Mouse (Mus musculus) bone marrow, adult 2 months (tissue): ENCODE data around the gene Fez2. TPM values are rescaled to one million over a fixed set of nuclear protein-coding genes. Genes with fewer than 3 reads are reported as not detected.

Source experiments
- H3K27ac ChIP-seq: fragments of 200-500 bp; 2 replicates; pipeline ENCODE4 v1.5.1; 2012; ENCODE audit warnings: low read depth, mild to moderate bottlenecking, control low read depth, inconsistent platforms, low read length; ENCODE audit not compliant: control insufficient read depth, poor library complexity, insufficient read depth
- H3K4me1 ChIP-seq: fragments of 200-500 bp; 2 replicates; pipeline ENCODE4 v1.6.1; 2011; ENCODE audit warnings: low read length; ENCODE audit not compliant: control insufficient read depth, insufficient read depth
- H3K4me3 ChIP-seq: fragments of 200-500 bp; replicated peaks from 2 replicates; pipeline ENCODE3; 2011; ENCODE audit warnings: mild to moderate bottlenecking, low read depth, low read length, control low read depth; ENCODE audit not compliant: control insufficient read depth
- CTCF ChIP-seq: fragments of 200-500 bp; IDR thresholded peaks from 2 replicates; pipeline ENCODE4 v1.5.1; 2011; ENCODE audit warnings: low read length, control low read depth; ENCODE audit not compliant: control insufficient read depth, insufficient read depth
- POLR2A ChIP-seq: fragments of 200-500 bp; IDR thresholded peaks from 2 replicates; pipeline ENCODE4 v1.6.1; 2011; ENCODE audit warnings: low read depth, mild to moderate bottlenecking, control low read depth, low read length, borderline replicate concordance; ENCODE audit not compliant: control insufficient read depth
- WGBS: fragments of 180-500 bp; shearing (Covaris S2); methylation state at CpG from one replicate; pipeline ENCODE4 v1.1.7; 2018; 5-methylcytosine and 5-hydroxymethylcytosine counted together
- polyA plus RNA-seq: library from polyadenylated mRNA; stranded (reverse); fragments of >200 nt; gene quantifications from 2 replicates; pipeline ENCODE4 v1.2.4, GENCODE M21; 2011; ENCODE audit warnings: low replicate concordance; ENCODE audit not compliant: missing spikeins, insufficient read depth, insufficient read length

Fez2 gene
- polyA plus RNA-seq, 1 experiment = 14.9 TPM

GRCm38 (mm10) chr17:78370445-78370844, 47.5 kb downstream of the Fez2 start:
- WGBS = 69% methylated on average over 1 of the region's 1 CpGs
- Histone ChIP-seq H3K27ac (no peak overlapping the region), H3K4me3 (no peak overlapping the region), H3K4me1 (peaks cover 2% of the 10 kb centered on the region; the same call in 1 of the 2 replicates)
- TF ChIP-seq POLR2A (no peak), CTCF (no peak)

GRCm38 (mm10) chr17:78368481-78368880, 49.5 kb downstream of the Fez2 start:
- Histone ChIP-seq H3K4me3 (no peak overlapping the region), H3K4me1 (no peaks in the 10 kb centered on the region; the same call in 1 of the 2 replicates), H3K27ac (no peak overlapping the region)
- TF ChIP-seq CTCF (no peak), POLR2A (no peak)
- 87% methylated on average over 8 of the region's 8 CpGs for WGBS

- Histone ChIP-seq H3K4me1 (peaks cover 3% of the 10 kb centered on the region), H3K4me3 (no peak overlapping the region), H3K27ac (no peak overlapping the region)
- WGBS = 21% methylated on average over 7 of the region's 7 CpGs
- no peak for TF ChIP-seq CTCF
- TF ChIP-seq POLR2A = no peak
Observed at GRCm38 (mm10) chr17:78366070-78366469, 51.9 kb downstream of the Fez2 start.

GRCm38 (mm10) chr17:78364555-78365302, 53.2 kb downstream of the Fez2 start:
- Histone ChIP-seq H3K27ac (no peak overlapping the region), H3K4me1 (peaks cover 3% of the 10 kb centered on the region), H3K4me3 (no peak overlapping the region)
- WGBS = 82% methylated on average over 23 of the region's 23 CpGs
- TF ChIP-seq CTCF (no peak), POLR2A (no peak)

GRCm38 (mm10) chr17:78361939-78362728, 55.8 kb downstream of the Fez2 start:
- H3K27ac ChIP-seq = peak overlapping the region; percentile 0
- 3% methylated on average over 13 of the region's 13 CpGs for WGBS
- peak overlapping the region; percentile 53 for H3K4me3 ChIP-seq
- TF ChIP-seq POLR2A = no peak
- TF ChIP-seq CTCF = no peak
- H3K4me1 ChIP-seq = peaks cover 3% of the 10 kb centered on the region

- Histone ChIP-seq H3K4me3 (no peak overlapping the region), H3K4me1 (peaks cover 3% of the 10 kb centered on the region), H3K27ac (no peak overlapping the region)
- TF ChIP-seq POLR2A (no peak), CTCF (no peak)
- WGBS = 78% methylated on average over 7 of the region's 7 CpGs
Observed at GRCm38 (mm10) chr17:78358251-78358726, 59.7 kb downstream of the Fez2 start.

GRCm38 (mm10) chr17:78357753-78358152, 60.2 kb downstream of the Fez2 start:
- no peak overlapping the region for H3K27ac ChIP-seq
- no peak for TF ChIP-seq CTCF
- no peak for TF ChIP-seq POLR2A
- 78% methylated on average over 4 of the region's 4 CpGs for WGBS
- H3K4me3 ChIP-seq = no peak overlapping the region
- H3K4me1 ChIP-seq = peaks cover 3% of the 10 kb centered on the region

- WGBS = 89% methylated on average over 8 of the region's 8 CpGs
- Histone ChIP-seq H3K4me3 (no peak overlapping the region), H3K27ac (no peak overlapping the region), H3K4me1 (no peaks in the 10 kb centered on the region)
- TF ChIP-seq POLR2A (no peak), CTCF (no peak)
Observed at GRCm38 (mm10) chr17:78355611-78356010, 62.3 kb downstream of the Fez2 start.
